Mouse (Mus musculus) CD4-positive, CD25-positive, alpha-beta regulatory T cell, adult 2 months (primary cell): ENCODE measurements around the gene Dapk3.

ENCODE experiments used
- DNase-seq: peaks from one replicate; pipeline ENCODE4 v3.0.0-alpha.2; 2012; ENCODE audit warnings: low read depth, low spot score

The Dapk3 gene

GRCm38 (mm10) chr10:81182336-81183333 lies at the start of gene Dapk3:
TSS of gene Dapk3 (plus strand) at chr10:81183005.
- DNase-seq = peak; percentile 98

- peak; percentile 58 for DNase-seq
These were observed 48.6 kb upstream of the Dapk3 start for GRCm38 (mm10) chr10:81134181-81134587.

GRCm38 (mm10) chr10:81134966-81135681 lies 47.7 kb upstream of the Dapk3 start, which contains the start of gene Zbtb7a:
TSS of gene Zbtb7a (plus strand) at chr10:81135220.
- peak; percentile 50 for DNase-seq

GRCm38 (mm10) chr10:81135831-81136705 lies 46.7 kb upstream of the Dapk3 start:
- DNase-seq = peak; percentile 72

GRCm38 (mm10) chr10:81136706-81137231 lies 46.0 kb upstream of the Dapk3 start:
- DNase-seq = peak; percentile 88

- DNase-seq = peak; percentile 99
These were observed 45.3 kb upstream of the Dapk3 start for GRCm38 (mm10) chr10:81137252-81138130.

- peak; percentile 82 for DNase-seq
These were observed 44.5 kb upstream of the Dapk3 start for GRCm38 (mm10) chr10:81138131-81138782.

- no peak for DNase-seq
These were observed 43.8 kb upstream of the Dapk3 start for GRCm38 (mm10) chr10:81138821-81139528.

GRCm38 (mm10) chr10:81139529-81139846 lies 43.3 kb upstream of the Dapk3 start:
- peak; percentile 29 for DNase-seq

GRCm38 (mm10) chr10:81140005-81140404 lies 42.8 kb upstream of the Dapk3 start:
- peak; percentile 23 for DNase-seq

GRCm38 (mm10) chr10:81140717-81141454 lies 41.9 kb upstream of the Dapk3 start:
- DNase-seq = peak; percentile 55

- DNase-seq = no peak
These were observed 41.2 kb upstream of the Dapk3 start for GRCm38 (mm10) chr10:81141455-81142210.

GRCm38 (mm10) chr10:81142551-81142981 lies 40.2 kb upstream of the Dapk3 start:
- DNase-seq = no peak

- DNase-seq = no peak
These were observed 39.6 kb upstream of the Dapk3 start for GRCm38 (mm10) chr10:81143157-81143633.

- DNase-seq = no peak
These were observed 38.9 kb upstream of the Dapk3 start for GRCm38 (mm10) chr10:81143845-81144437.

GRCm38 (mm10) chr10:81144667-81145066 lies 38.1 kb upstream of the Dapk3 start:
- DNase-seq = no peak

GRCm38 (mm10) chr10:81145307-81145706 lies 37.5 kb upstream of the Dapk3 start:
- no peak for DNase-seq
